Mouse (Mus musculus) fibroblast of lung, adult 2 months (primary cell): ENCODE data around the gene Arpc1b.

ENCODE experiments used
- DNase-seq: peaks from one replicate; pipeline ENCODE4 v3.0.0-alpha.2; 2011; ENCODE audit warnings: low read depth

Arpc1b gene

DNA sequence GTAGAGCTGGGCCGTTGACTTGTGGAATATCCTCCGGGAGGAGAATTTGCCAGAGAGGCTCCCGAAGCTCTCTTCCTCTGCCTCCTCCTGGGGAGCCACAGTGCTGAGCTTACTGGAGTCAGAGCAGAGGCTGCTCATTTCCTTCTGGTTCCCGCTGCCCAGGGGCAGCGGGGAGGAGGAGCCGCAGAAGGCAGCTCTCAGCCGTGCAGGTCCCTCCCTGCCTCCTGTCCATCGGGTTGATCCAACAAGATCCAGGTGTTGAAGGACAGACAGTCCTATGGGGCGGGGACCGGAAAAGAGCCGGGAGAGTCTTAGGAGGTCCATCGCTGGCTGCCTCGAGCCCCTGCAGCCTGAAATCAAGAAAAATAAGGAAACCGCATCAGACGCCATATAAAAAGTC lies 51.2 kb downstream of the Arpc1b start:
- no peak for DNase-seq

GRCm38 (mm10) chr5:145166536-145167305 lies 52.7 kb downstream of the Arpc1b start, which contains the start of the genes Ptcd1 and Cpsf4:
Ptcd1 (minus strand) TSS chr5:145167108.
Cpsf4 (plus strand) TSS chr5:145167213.
- peak; percentile 92 for DNase-seq

DNA sequence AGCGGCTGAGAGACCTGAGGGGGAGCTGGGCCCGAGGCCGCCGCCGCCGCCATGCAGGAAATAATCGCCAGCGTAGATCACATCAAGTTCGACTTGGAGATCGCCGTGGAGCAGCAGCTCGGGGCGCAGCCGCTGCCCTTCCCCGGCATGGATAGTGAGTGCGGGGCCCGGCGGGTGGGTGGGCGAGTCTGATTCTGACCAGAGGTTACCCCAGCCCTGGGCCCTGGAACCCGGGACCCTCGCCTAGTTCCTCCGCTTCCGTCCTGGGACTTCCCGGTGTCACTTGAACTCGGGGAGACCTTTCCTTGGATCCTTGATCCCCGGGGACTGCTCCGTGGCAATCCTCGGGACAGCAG lies 53.3 kb downstream of the Arpc1b start:
- DNase-seq, result no peak

DNA sequence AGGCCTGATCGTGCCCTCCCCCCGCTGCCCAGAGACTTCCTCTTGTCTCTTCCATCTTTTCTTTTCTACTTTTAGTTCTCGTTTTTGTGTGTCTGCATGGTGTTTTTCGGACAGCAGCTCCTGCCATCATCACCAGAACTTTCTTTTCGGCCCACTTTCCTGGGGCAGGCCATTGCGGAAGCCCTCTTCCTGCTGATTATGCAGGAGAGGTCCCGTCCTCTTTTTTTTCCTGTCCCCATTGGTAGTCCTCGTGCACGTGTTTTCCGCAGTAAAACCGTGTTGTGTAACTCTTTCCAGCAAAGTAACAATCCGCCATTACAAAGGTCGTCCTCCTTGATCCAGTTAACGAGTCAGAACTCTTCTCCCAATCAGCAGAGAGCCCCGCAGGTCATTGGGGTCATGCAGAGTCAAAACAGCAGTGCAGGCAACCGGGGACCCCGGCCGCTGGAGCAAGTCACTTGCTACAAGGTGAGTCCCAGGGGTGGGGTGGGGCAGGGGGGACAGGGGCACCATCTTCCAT lies 64.5 kb downstream of the Arpc1b start:
- no peak for DNase-seq
